Mouse (Mus musculus): Measurements from ENCODE around the gene Fbxo33.

Fbxo33 gene

DNA sequence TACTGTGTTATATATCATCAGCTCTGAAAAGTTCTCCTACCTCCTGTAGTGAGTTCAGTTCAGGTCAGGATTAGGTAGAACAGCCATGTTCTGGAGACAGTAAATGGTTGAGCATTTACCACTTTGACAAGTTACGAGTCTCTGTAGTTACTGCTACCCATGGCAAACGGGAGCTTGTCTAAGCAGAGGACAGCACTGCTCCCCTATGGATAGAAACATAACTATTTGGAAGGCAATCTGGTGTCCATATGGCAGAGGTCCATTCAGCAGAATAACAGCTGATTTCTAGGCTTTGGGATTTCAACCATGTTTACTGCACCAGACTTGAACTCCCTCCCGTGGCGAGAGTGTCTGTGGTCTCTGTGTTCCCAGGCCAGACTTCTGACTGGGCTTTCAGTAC, 23.6 kb downstream of the Fbxo33 start:
- no peak for DNase-seq (ENCODE audit: low read depth)

DNA sequence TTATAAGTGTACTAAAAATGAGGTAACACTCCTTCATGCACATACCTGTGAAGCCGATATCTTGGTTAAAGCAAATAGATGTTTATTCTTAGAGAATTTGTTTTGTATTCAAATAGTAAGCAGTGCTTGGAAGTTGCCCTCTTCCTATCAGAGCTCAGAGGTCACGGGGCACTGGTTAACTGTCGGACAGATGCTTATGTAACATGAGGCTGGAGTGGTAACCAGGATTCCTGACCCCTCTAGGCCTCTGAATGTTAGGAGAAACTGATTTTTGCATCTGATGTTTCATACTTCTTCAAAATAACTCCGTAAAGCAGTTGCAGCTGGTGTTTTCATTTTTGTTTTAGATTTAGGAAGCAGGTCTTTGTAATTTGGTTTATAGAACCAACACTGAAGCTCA, 24.5 kb downstream of the Fbxo33 start:
- DNase-seq (ENCODE audit: low read depth), result no peak

GRCm38 (mm10) chr12:59194341-59195003, 25.1 kb downstream of the Fbxo33 start:
- peak; percentile 49 for DNase-seq (ENCODE audit: low read depth)

- no peak for DNase-seq (ENCODE audit: low read depth)
Measured at GRCm38 (mm10) chr12:59193637-59194036, 25.9 kb downstream of the Fbxo33 start.

- no peak for DNase-seq (ENCODE audit: low read depth)
Measured at GRCm38 (mm10) chr12:59188086-59188682, 31.3 kb downstream of the Fbxo33 start.

DNA sequence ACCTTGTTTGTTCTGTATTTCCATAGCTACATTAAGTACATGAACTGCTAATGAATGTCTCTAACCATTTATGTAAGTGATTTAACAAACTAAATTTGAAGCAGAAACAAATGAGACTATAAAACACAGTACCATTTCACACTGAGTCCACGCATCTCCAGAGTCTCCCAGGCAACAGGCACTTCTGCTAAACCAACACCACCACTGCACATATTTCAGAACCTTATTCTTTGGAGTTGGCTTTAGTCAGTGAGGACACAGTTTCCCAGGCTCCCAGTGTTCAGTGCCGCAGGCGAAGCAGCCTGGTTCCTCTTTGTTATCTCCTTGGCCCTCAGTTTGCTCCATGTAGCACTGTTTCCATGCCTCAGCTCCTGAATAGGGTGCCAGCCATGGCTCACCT, 41.7 kb downstream of the Fbxo33 start:
- no peak for DNase-seq (ENCODE audit: low read depth)

DNA sequence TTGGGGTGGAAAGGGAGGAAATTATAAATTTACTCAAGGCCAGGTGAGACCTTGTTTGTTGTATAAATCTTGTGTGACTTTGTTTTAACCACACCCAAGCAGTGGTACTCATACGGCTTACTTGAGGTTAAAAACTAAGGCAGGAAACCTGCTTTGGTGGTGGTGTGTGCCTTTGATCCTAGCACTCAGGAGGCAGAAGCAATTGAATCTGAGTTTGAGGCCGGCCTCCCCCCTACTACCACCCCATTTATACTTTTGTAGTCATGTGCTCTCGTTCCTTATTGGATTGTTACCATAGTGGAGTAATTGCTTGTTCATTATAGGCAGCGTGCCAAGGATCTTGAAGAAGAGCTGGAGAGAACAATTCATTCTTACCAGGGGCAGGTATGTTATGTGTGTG, 49.6 kb downstream of the Fbxo33 start:
- DNase-seq (ENCODE audit: low read depth), result no peak

GRCm38 (mm10) chr12:59166557-59166956, 53.0 kb downstream of the Fbxo33 start:
- DNase-seq (ENCODE audit: low read depth), result no peak

DNA sequence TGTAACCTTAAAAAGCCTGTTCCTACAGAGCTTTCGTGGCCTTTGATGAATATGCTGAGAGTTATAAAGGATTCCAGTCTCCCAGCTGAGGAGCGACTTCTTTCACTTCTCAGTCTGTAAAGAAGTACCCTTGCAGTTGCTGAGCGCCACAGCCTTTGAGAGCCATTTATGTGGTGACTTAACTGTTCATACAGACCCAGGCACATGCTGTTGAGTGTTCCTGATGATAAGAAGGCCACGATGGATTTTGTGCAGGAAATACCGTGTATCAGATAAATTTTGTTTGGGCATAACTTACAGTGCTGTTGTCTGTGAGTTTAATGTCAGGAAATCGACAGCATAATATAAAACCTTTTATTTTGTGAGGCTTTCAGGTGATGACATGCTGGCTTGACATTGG, 55.0 kb downstream of the Fbxo33 start:
- DNase-seq (ENCODE audit: low read depth), result peak; percentile 7

DNA sequence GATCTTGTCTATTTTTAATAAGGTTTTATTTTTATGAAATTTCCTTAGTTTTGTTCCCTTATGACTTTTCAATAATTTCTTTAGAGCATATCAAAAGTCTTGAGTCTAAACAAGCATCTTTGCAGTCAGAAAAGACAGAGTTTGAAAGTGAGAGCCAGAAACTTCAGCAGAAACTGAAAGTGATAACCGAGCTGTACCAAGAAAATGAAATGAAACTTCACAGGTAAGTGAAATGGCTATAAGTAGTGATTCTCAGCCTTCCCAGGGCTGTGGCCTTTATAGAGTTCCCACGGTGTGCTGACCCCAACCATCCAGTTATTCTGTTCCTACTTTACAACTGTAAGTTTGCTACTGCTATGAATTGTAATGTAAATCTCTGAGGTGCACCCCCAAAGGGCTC, 56.7 kb downstream of the Fbxo33 start:
- DNase-seq (ENCODE audit: low read depth), result no peak

DNA sequence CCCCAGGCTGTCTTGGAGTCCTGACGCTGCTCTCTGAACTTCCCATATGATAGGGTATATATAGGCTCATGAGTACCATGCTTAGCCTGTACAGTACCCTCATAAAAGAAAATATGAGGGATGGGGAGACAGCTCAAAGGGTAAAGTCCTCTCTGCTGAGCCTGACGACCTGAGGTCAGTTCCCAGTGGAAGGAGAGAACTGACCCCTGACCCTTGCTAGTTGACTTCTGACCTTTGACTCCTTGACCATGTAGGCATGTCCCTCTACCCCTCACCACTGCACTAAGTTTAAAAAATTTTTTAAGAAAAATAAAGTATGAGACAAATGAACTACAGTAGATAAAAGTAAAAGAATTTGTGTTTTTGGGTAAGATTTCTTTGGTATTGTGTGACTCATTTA, 58.4 kb downstream of the Fbxo33 start:
- DNase-seq (ENCODE audit: low read depth), result no peak

All from c-Kit-positive CD71-positive TER-119-negative erythroid progenitor cells, embryonic 14.5 days (primary cell).